Mouse (Mus musculus) lung, postnatal 0 days (tissue): Measurements from ENCODE around the gene Insl6. TPM values are rescaled to one million over a fixed set of nuclear protein-coding genes. Genes with fewer than 3 reads are reported as not detected.

Experiments used
- ATAC-seq: fragments of 200-750 bp; cut with Nextera tagmentation; 2 replicates; pipeline ENCODE4 v1.8.0; 2017; ENCODE audit warnings: moderate library complexity
- DNase-seq: peaks from one replicate; pipeline ENCODE4 v3.0.0-alpha.2; 2016; ENCODE audit warnings: low spot score
- H3K27ac ChIP-seq: fragments of 300-500 bp; sonication (generic); 2 replicates; pipeline ENCODE4 v1.5.1; 2014; ENCODE audit warnings: antibody characterized with exemption, mild to moderate bottlenecking, low read length, mixed read lengths
- H3K27me3 ChIP-seq: fragments of 300-500 bp; sonication (generic); replicated peaks from 2 replicates; pipeline ENCODE4 v1.6.1; 2014; ENCODE audit warnings: low read length, mixed read lengths; ENCODE audit not compliant: insufficient read depth
- H3K36me3 ChIP-seq: fragments of 300-500 bp; sonication (generic); 2 replicates; pipeline ENCODE4 v1.6.1; 2014; ENCODE audit warnings: low read length, mixed read lengths; ENCODE audit not compliant: insufficient read depth
- H3K4me1 ChIP-seq: fragments of 300-500 bp; sonication (generic); 2 replicates; pipeline ENCODE4 v1.6.1; 2014; ENCODE audit warnings: antibody characterized with exemption, low read depth, low read length, mixed read lengths; ENCODE audit not compliant: insufficient read depth
- H3K4me2 ChIP-seq: fragments of 300-500 bp; sonication (generic); replicated peaks from 2 replicates; pipeline ENCODE4 v1.6.1; 2014; ENCODE audit warnings: low read depth, mild to moderate bottlenecking, low read length, moderate library complexity, mixed read lengths
- H3K4me3 ChIP-seq: fragments of 300-500 bp; sonication (generic); 2 replicates; pipeline ENCODE4 v1.5.1; 2014; ENCODE audit warnings: low read depth, low read length
- H3K9ac ChIP-seq: fragments of 300-500 bp; sonication (generic); replicated peaks from 2 replicates; pipeline ENCODE4 v1.6.1; 2014; ENCODE audit warnings: low read depth, mild to moderate bottlenecking
- H3K9me3 ChIP-seq: fragments of 300-500 bp; sonication (generic); 2 replicates; pipeline ENCODE4 v1.6.1; 2016; ENCODE audit warnings: low read length, mixed read lengths
- CTCF ChIP-seq: IDR thresholded peaks from 2 replicates; pipeline ENCODE4 v1.5.1; 2016; ENCODE audit warnings: antibody characterized with exemption, mild to moderate bottlenecking
- EP300 ChIP-seq: IDR thresholded peaks from 2 replicates; pipeline ENCODE4 v1.6.1; 2016; ENCODE audit warnings: antibody characterized with exemption, mild to moderate bottlenecking, control low read depth
- WGBS: fragments of 180-500 bp; shearing (Covaris S2); extraction: QIAGEN DNeasy Blood & Tissue Kit; methylation state at CpG from one replicate; pipeline ENCODE4 v1.1.7; 2014; 5-methylcytosine and 5-hydroxymethylcytosine counted together
- polyA plus RNA-seq: library from polyadenylated mRNA; unstranded; fragments of >200 nt; fragmentation: Nextera tagmentation; extraction: Ambion mirVana; gene quantifications from 2 replicates; pipeline ENCODE4 v1.2.1, GENCODE M21; 2015

Gene Insl6
- polyA plus RNA-seq, 1 experiment from 2014 or later = 0.57 TPM

DNA sequence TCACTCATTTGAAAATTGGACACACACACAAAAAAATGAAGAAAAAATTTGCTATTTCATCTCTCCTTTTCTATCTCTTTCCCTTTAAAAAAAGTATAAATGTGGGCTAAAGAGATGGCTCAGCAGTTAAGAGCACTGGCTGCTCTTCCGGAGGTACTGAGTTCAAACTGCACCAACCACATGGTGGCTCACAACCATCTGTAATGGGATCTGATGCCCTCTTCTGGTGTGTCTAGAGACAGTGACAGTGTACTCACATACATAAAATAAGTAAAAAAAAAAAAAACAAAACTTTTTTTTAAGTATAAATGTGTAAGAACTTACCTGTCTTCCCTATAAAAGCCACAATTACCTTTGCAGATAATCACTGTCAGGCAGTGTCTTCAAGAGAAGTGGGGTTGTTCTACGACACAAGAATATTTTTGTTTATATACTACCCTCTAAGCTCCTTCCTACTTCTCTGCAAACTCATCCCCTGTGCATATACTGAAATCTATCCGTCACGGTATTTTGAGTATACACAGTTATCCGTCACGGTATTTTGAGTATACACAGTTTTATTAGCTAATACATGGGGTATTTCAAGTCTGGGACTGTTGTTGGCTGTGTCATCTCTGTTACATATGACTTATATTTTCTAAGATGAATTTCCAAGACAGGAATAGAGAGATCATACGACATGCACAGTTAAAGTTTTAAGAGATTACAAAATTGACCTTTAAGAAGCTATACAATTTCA, 45.6 kb upstream of the Insl6 start:
- Histone ChIP-seq H3K27me3 (no peaks in the 10 kb centered on the region), H3K9ac (no peak overlapping the region), H3K4me1 (peaks cover 8% of the 10 kb centered on the region; the same call in 1 of the 2 replicates), H3K36me3 (no peaks in the 10 kb centered on the region), H3K4me3 (no peak overlapping the region), H3K27ac (no peak overlapping the region), H3K9me3 (no peaks in the 10 kb centered on the region), H3K4me2 (no peak overlapping the region)
- TF ChIP-seq EP300 = no peak
- no peak for TF ChIP-seq CTCF
- 80% methylated on average over 7 of the region's 7 CpGs for WGBS
- DNase-seq (no peak), ATAC-seq (no peak)

DNA sequence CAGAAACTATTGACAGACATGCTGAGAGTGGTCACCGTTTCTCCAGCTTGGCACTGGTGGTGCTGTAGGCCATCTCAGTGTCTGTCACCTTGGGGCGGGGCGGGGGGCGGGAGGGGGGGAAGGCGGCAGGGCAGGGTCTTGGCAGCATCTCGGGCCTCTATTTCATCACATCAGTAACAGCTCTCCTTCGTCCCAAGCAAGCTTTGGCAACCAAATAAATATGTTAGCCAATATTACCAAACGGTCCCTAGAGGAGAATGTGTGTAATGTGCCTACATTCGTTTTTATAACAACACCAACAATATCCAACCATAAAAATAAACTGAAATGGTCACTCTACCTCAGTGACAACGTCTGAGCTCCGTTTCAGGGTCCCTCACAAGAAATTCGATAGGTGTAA, 45.0 kb upstream of the Insl6 start:
- 47% methylated on average over 12 of the region's 12 CpGs for WGBS

DNA sequence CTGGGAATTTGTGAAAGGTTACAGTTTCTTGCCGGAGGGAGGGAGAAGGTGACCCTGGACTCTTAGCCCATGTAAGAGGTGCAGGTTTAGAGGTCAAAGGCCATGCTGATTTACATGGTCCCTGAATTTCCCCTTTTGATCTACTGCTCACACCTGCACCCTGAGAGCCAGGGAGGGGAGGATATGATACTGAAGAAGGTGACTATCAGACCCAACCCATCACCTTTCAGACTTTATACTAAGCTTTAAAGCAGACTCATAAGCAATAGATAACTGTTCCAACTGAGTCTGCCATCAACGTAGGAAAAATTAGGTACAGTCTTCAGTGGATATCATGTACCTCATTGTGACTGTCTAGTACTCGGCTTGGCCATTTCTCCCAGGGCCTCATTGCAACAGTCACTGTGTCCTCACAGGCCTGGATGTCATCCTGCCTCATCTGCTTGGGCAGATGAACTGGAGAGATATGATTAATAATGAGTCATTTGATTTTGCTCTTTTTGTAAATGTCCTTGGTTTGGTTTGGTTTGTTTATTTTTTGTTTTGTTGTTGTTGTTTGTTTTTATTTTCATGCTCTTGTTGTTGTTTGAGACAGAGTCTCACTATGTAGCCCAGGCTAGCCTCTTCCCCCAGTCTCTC, 43.6 kb upstream of the Insl6 start:
- no peak for DNase-seq
- Histone ChIP-seq H3K9me3 (no peaks in the 10 kb centered on the region), H3K4me3 (no peak overlapping the region), H3K4me1 (peaks cover 8% of the 10 kb centered on the region; the same call in 1 of the 2 replicates), H3K36me3 (no peaks in the 10 kb centered on the region), H3K9ac (no peak overlapping the region), H3K4me2 (no peak overlapping the region), H3K27ac (no peak overlapping the region), H3K27me3 (no peaks in the 10 kb centered on the region)
- WGBS = 75% methylated on average over 3 of the region's 3 CpGs
- TF ChIP-seq CTCF (no peak), EP300 (no peak)
- no peak for ATAC-seq

More for the DNA sequence above, 45.0 kb upstream of the Insl6 start:
- Histone ChIP-seq H3K4me3 (no peak overlapping the region), H3K9ac (no peak overlapping the region), H3K4me2 (no peak overlapping the region), H3K36me3 (no peaks in the 10 kb centered on the region), H3K9me3 (no peaks in the 10 kb centered on the region), H3K27ac (no peak overlapping the region), H3K27me3 (no peaks in the 10 kb centered on the region), H3K4me1 (peaks cover 8% of the 10 kb centered on the region; the same call in 1 of the 2 replicates)
- peak; percentile 43 for DNase-seq
- 0 out of 2 replicates have a peak, but pooled peaks have one; percentile 6 for TF ChIP-seq CTCF
- no peak for TF ChIP-seq EP300
- ATAC-seq = no peak

DNA sequence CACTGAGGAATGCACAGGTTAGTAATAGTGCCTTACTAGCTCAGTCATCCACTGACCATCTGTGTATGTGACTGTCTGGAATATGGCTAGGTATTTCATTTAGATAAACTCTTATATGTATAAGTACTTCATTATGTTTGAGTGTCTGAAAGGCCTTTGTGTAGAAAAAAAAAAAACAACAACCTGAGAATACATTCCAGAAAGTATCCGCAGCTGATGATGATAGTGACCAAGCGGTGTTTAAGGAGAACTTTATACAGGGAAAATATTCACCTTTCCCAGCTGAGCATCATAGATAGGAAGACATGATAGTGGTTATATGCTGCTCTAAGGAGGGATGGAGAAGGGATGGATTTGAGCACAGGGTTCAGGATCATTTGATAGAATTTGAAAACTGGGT, 42.9 kb upstream of the Insl6 start:
- no peak overlapping the region for H3K27ac ChIP-seq
- TF ChIP-seq CTCF (no peak), EP300 (no peak)
- H3K36me3 ChIP-seq = no peaks in the 10 kb centered on the region
- peaks cover 8% of the 10 kb centered on the region; the same call in 1 of the 2 replicates for H3K4me1 ChIP-seq
- H3K27me3 ChIP-seq = no peaks in the 10 kb centered on the region
- no peak for DNase-seq
- H3K9me3 ChIP-seq = no peaks in the 10 kb centered on the region
- WGBS = 79% methylated on average over 2 of the region's 2 CpGs
- no peak overlapping the region for H3K4me3 ChIP-seq
- H3K9ac ChIP-seq = no peak overlapping the region
- no peak overlapping the region for H3K4me2 ChIP-seq
- ATAC-seq = no peak

GRCm38 (mm10) chr19:29366969-29367622, 41.9 kb upstream of the Insl6 start, which contains the start of the genes Plgrkt and Cd274:
Gene Plgrkt, minus strand, starts transcription at chr19:29367390.
Gene Cd274, plus strand, starts transcription at chr19:29367455.
- Histone ChIP-seq H3K36me3 (no peaks in the 10 kb centered on the region), H3K4me2 (peak within 1 kb of the TSS; percentile 67), H3K9ac (peak within 1 kb of the TSS; percentile 27; the same call in 1 of the 2 replicates), H3K4me1 (peaks cover 8% of the 10 kb centered on the region; the same call in 1 of the 2 replicates), H3K9me3 (no peaks in the 10 kb centered on the region), H3K27me3 (no peaks in the 10 kb centered on the region), H3K27ac (peak within 1 kb of the TSS; percentile 78), H3K4me3 (peak within 1 kb of the TSS; percentile 56)
- DNase-seq (peak; percentile 92), ATAC-seq (peak; percentile 91)
- no peak for TF ChIP-seq CTCF
- TF ChIP-seq EP300 = peak; percentile 53
- under 1% methylated on average over 26 of the region's 26 CpGs for WGBS
